Comparison of ENCODE assay signal across 21 mouse cellular contexts in genomic region chr1:184622462-184622861, GRCm38 (mm10).
DNase-seq lines count a peak whose midpoint lies in the region; ATAC-seq and TF ChIP-seq lines count a peak whose summit lies in the region.
"Had no signal": no experiment of that assay in that cellular context is flagged by ENCODE, and none has a peak within 500 bp of the region (broad histone marks: within the 10 kb centered on the region; RNA-seq: fewer than 3 reads in every experiment).

No protein-coding gene starts in this region.

- H3K79me2 ChIP-seq in liver, adult 2 months (ENCODE audit: control insufficient read depth, insufficient read depth, low read length), result no peaks in the 10 kb centered on the region

- H3K36me3 ChIP-seq in liver, adult 2 months (ENCODE audit: control insufficient read depth, insufficient read depth, low read length), result no peaks in the 10 kb centered on the region
- no peaks in the 10 kb centered on the region for H3K36me3 ChIP-seq in liver, postnatal 0 days (replicated peaks; ENCODE audit: insufficient read depth, low read length)
- H3K36me3 ChIP-seq in hindbrain, embryonic 10.5 days, result no peaks in the 10 kb centered on the region
- H3K36me3 ChIP-seq: embryonic facial prominence, embryonic 15.5 days; heart, embryonic 12.5 days; limb, embryonic 15.5 days; neural tube, embryonic 13.5 days had no signal

- no peak for TF ChIP-seq CTCF in liver, adult 2 months (IDR thresholded peaks at IDR 0.05; ENCODE audit: low read depth, low read length)
- TF ChIP-seq CTCF in liver, postnatal 0 days (IDR thresholded peaks at IDR 0.05; ENCODE audit: low read depth), result no peak

- no peaks in the 10 kb centered on the region for H3K4me1 ChIP-seq in liver, adult 2 months (ENCODE audit: control insufficient read depth, insufficient read depth, low read length)
- H3K4me1 ChIP-seq in liver, postnatal 0 days (ENCODE audit: insufficient read depth), result no peaks in the 10 kb centered on the region
- H3K4me1 ChIP-seq in hindbrain, embryonic 10.5 days (replicated peaks), result no peaks in the 10 kb centered on the region
- H3K4me1 ChIP-seq: embryonic facial prominence, embryonic 15.5 days; heart, embryonic 12.5 days; limb, embryonic 15.5 days; neural tube, embryonic 13.5 days had no signal

- ATAC-seq in liver, postnatal 0 days, result no peak
- ATAC-seq: forebrain, embryonic 16.5 days; hindbrain, postnatal 0 days; Patski had no signal

- H3K27ac ChIP-seq in liver, adult 2 months (replicated peaks; ENCODE audit: insufficient read depth, low read depth, low read length), result peak overlapping the region; percentile 44; the same call in 1 of the 2 replicates
- no peak overlapping the region; the same call in 1 of the 2 replicates for H3K27ac ChIP-seq in liver, postnatal 0 days (ENCODE audit: low read depth)
- no peak overlapping the region for H3K27ac ChIP-seq in hindbrain, embryonic 10.5 days
- H3K27ac ChIP-seq: embryonic facial prominence, embryonic 15.5 days; hindbrain, postnatal 0 days; limb, embryonic 15.5 days; neural tube, embryonic 13.5 days had no signal

- no peak overlapping the region for H3K9ac ChIP-seq in liver, adult 2 months (ENCODE audit: low read depth, low read length)
- H3K9ac ChIP-seq in liver, postnatal 0 days (replicated peaks), result no peak overlapping the region
- H3K9ac ChIP-seq: embryonic facial prominence, embryonic 15.5 days; heart, embryonic 12.5 days; limb, embryonic 15.5 days; neural tube, embryonic 13.5 days had no signal

- H3K4me3 ChIP-seq in liver, adult 2 months (ENCODE audit: insufficient read depth, low read depth, low read length), result no peak overlapping the region
- H3K4me3 ChIP-seq in liver, postnatal 0 days (ENCODE audit: low read depth, low read length), result no peak overlapping the region
- no peak overlapping the region for H3K4me3 ChIP-seq in hindbrain, embryonic 10.5 days
- H3K4me3 ChIP-seq: embryonic facial prominence, embryonic 15.5 days; heart, embryonic 12.5 days; limb, embryonic 15.5 days; megakaryocyte, embryonic 14.5 days; neural tube, embryonic 13.5 days had no signal

- no peak for TF ChIP-seq POLR2A in liver, adult 2 months (IDR thresholded peaks at IDR 0.05; ENCODE audit: extremely low read depth, insufficient read depth, low read length)

- H3K27me3 ChIP-seq in liver, adult 2 months (ENCODE audit: control insufficient read depth, insufficient read depth, low read length), result no peaks in the 10 kb centered on the region
- H3K27me3 ChIP-seq in liver, postnatal 0 days (ENCODE audit: insufficient read depth, low read length), result no peaks in the 10 kb centered on the region
- H3K27me3 ChIP-seq in hindbrain, embryonic 10.5 days (ENCODE audit: insufficient read depth, poor library complexity, severe bottlenecking), result no peaks in the 10 kb centered on the region
- H3K27me3 ChIP-seq: embryonic facial prominence, embryonic 15.5 days; limb, embryonic 15.5 days; neural tube, embryonic 13.5 days had no signal

- no peak for TF ChIP-seq EP300 in liver, postnatal 0 days (IDR thresholded peaks at IDR 0.05; ENCODE audit: low read depth)

- 71% methylated on average over 3 of the region's 3 CpGs for WGBS in liver, adult 2 months
- 75% methylated on average over 3 of the region's 3 CpGs for WGBS in liver, postnatal 0 days (ENCODE audit: insufficient replicate concordance)
- 90% methylated on average over 3 of the region's 3 CpGs for WGBS in hindbrain, embryonic 10.5 days

- no peak for DNase-seq in liver, adult 2 months (ENCODE audit: extremely low read depth, low read depth, low spot score)
- DNase-seq in liver, postnatal 0 days, result no peak
- peak; percentile 21 for DNase-seq in 416B (ENCODE audit: low read depth)
- peak; percentile 8 for DNase-seq in MN1 (ENCODE audit: low spot score)
- DNase-seq in lung, postnatal 36 days, result peak; percentile 35
- no peak for DNase-seq in hindbrain, embryonic 10.5 days (ENCODE audit: low spot score)
- DNase-seq in adrenal gland, postnatal 25 days, result no peak
- DNase-seq: adrenal gland, adult 8-10 months; cerebellum, adult 9-11 months; heart, postnatal 14 days; layer of hippocampus, postnatal 36 days; midbrain, embryonic 14.5 days; thymus, postnatal 25 days had no signal

- H3K9me3 ChIP-seq in liver, postnatal 0 days (ENCODE audit: low read length), result no peaks in the 10 kb centered on the region
- no peaks in the 10 kb centered on the region for H3K9me3 ChIP-seq in hindbrain, embryonic 10.5 days
- H3K9me3 ChIP-seq: embryonic facial prominence, embryonic 15.5 days; heart, embryonic 12.5 days; limb, embryonic 15.5 days; neural tube, embryonic 13.5 days had no signal

- no peak overlapping the region for H3K4me2 ChIP-seq in liver, postnatal 0 days (ENCODE audit: low read depth, low read length)
- H3K4me2 ChIP-seq: embryonic facial prominence, embryonic 15.5 days; heart, embryonic 12.5 days; limb, embryonic 15.5 days; neural tube, embryonic 13.5 days had no signal

Comparison
In these comparisons a context has a peak if more than half of its experiments do, and no peak if none do; other contexts are left out.
1. DNase-seq: peak in 416B (single experiment), MN1 (single experiment) and lung, postnatal 36 days (single experiment); none in liver, adult 2 months (single experiment), liver, postnatal 0 days (single experiment), hindbrain, embryonic 10.5 days (single experiment) and adrenal gland, postnatal 25 days (single experiment).